Mouse (Mus musculus) E14TG2a.4 (cell line): ENCODE measurements around the gene Il1rl2.

Experiments
- H3K27me3 ChIP-seq: 2 replicates; pipeline ENCODE4 v1.6.1; 2014; ENCODE audit warnings: low read length, control low read depth; ENCODE audit not compliant: insufficient read depth
- H3K36me3 ChIP-seq: 2 replicates; pipeline ENCODE4 v1.6.1; 2014; ENCODE audit warnings: low read length, control low read depth; ENCODE audit not compliant: insufficient read depth
- H3K4me1 ChIP-seq: replicated peaks from 2 replicates; pipeline ENCODE4 v1.6.1; 2014; ENCODE audit warnings: low read depth, low read length, control low read depth
- H3K4me3 ChIP-seq: replicated peaks from 2 replicates; pipeline ENCODE4 v1.5.1; 2014; ENCODE audit warnings: mild to moderate bottlenecking, low read length
- H3K9me3 ChIP-seq: 2 replicates; pipeline ENCODE4 v1.6.1; 2014; ENCODE audit warnings: low read length, control low read depth
- CTCF ChIP-seq: conservative IDR thresholded peaks from 2 replicates; pipeline ENCODE4 v1.5.1; 2014; ENCODE audit warnings: low read length
- NANOG ChIP-seq: IDR thresholded peaks from 2 replicates; pipeline ENCODE4 v1.6.1; 2014; ENCODE audit warnings: borderline replicate concordance, low read length, mixed read lengths
- POU5F1 ChIP-seq: IDR thresholded peaks from 2 replicates; pipeline ENCODE4 v1.6.1; 2014; ENCODE audit warnings: low read length, borderline replicate concordance

Gene Il1rl2

GRCm38 (mm10) chr1:40355904-40356521 lies 31.6 kb downstream of the Il1rl2 start:
- H3K27me3 ChIP-seq = peaks cover 8% of the 10 kb centered on the region; the same call in 1 of the 2 replicates
- TF ChIP-seq POU5F1 (no peak), CTCF (no peak), NANOG (no peak)
- H3K4me3 ChIP-seq = no peak overlapping the region
- no peaks in the 10 kb centered on the region for H3K36me3 ChIP-seq
- H3K9me3 ChIP-seq = no peaks in the 10 kb centered on the region
- peaks cover 28% of the 10 kb centered on the region for H3K4me1 ChIP-seq

- Histone ChIP-seq H3K36me3 (no peaks in the 10 kb centered on the region), H3K4me3 (no peak overlapping the region), H3K9me3 (no peaks in the 10 kb centered on the region), H3K4me1 (peaks cover 28% of the 10 kb centered on the region), H3K27me3 (peaks cover 9% of the 10 kb centered on the region; the same call in 1 of the 2 replicates)
- TF ChIP-seq NANOG = no peak
- no peak for TF ChIP-seq POU5F1
- no peak for TF ChIP-seq CTCF
These were observed 33.5 kb downstream of the Il1rl2 start for GRCm38 (mm10) chr1:40357921-40358320.

- no peak overlapping the region for H3K4me3 ChIP-seq
- no peaks in the 10 kb centered on the region for H3K36me3 ChIP-seq
- TF ChIP-seq POU5F1 = no peak
- TF ChIP-seq CTCF = no peak
- no peak for TF ChIP-seq NANOG
- H3K9me3 ChIP-seq = no peaks in the 10 kb centered on the region
- H3K27me3 ChIP-seq = peaks cover 9% of the 10 kb centered on the region; the same call in 1 of the 2 replicates
- H3K4me1 ChIP-seq = peaks cover 28% of the 10 kb centered on the region
These were observed 33.9 kb downstream of the Il1rl2 start for GRCm38 (mm10) chr1:40358351-40358750.

GRCm38 (mm10) chr1:40358771-40359181 lies 34.4 kb downstream of the Il1rl2 start:
- Histone ChIP-seq H3K9me3 (no peaks in the 10 kb centered on the region), H3K27me3 (peaks cover 9% of the 10 kb centered on the region; the same call in 1 of the 2 replicates), H3K4me3 (no peak overlapping the region), H3K36me3 (no peaks in the 10 kb centered on the region), H3K4me1 (peaks cover 28% of the 10 kb centered on the region)
- TF ChIP-seq CTCF (no peak), NANOG (no peak), POU5F1 (no peak)

GRCm38 (mm10) chr1:40359731-40360130 lies 35.3 kb downstream of the Il1rl2 start:
- Histone ChIP-seq H3K27me3 (peaks cover 9% of the 10 kb centered on the region; the same call in 1 of the 2 replicates), H3K9me3 (no peaks in the 10 kb centered on the region), H3K4me1 (peaks cover 28% of the 10 kb centered on the region), H3K4me3 (no peak overlapping the region), H3K36me3 (no peaks in the 10 kb centered on the region)
- TF ChIP-seq POU5F1 (no peak), CTCF (no peak), NANOG (no peak)

- Histone ChIP-seq H3K4me3 (no peak overlapping the region), H3K36me3 (no peaks in the 10 kb centered on the region), H3K27me3 (peaks cover 5% of the 10 kb centered on the region; the same call in 1 of the 2 replicates), H3K4me1 (peaks cover 28% of the 10 kb centered on the region), H3K9me3 (no peaks in the 10 kb centered on the region)
- no peak for TF ChIP-seq POU5F1
- TF ChIP-seq CTCF = no peak
- TF ChIP-seq NANOG = no peak
These were observed 36.6 kb downstream of the Il1rl2 start for GRCm38 (mm10) chr1:40360969-40361368.

GRCm38 (mm10) chr1:40361596-40361995 lies 37.2 kb downstream of the Il1rl2 start:
- H3K9me3 ChIP-seq = no peaks in the 10 kb centered on the region
- TF ChIP-seq POU5F1 (no peak), NANOG (no peak), CTCF (no peak)
- H3K27me3 ChIP-seq = peaks cover 5% of the 10 kb centered on the region; the same call in 1 of the 2 replicates
- H3K36me3 ChIP-seq = no peaks in the 10 kb centered on the region
- peaks cover 28% of the 10 kb centered on the region for H3K4me1 ChIP-seq
- H3K4me3 ChIP-seq = no peak overlapping the region

- Histone ChIP-seq H3K27me3 (0 out of 2 replicates have a peak, but pooled peaks cover 5% of the 10 kb centered on the region), H3K4me3 (no peak overlapping the region), H3K36me3 (no peaks in the 10 kb centered on the region), H3K9me3 (no peaks in the 10 kb centered on the region), H3K4me1 (peaks cover 19% of the 10 kb centered on the region)
- no peak for TF ChIP-seq CTCF
- no peak for TF ChIP-seq NANOG
- no peak for TF ChIP-seq POU5F1
These were observed 38.4 kb downstream of the Il1rl2 start for GRCm38 (mm10) chr1:40362784-40363183.

- Histone ChIP-seq H3K4me3 (no peak overlapping the region), H3K9me3 (no peaks in the 10 kb centered on the region), H3K4me1 (peaks cover 3% of the 10 kb centered on the region), H3K36me3 (no peaks in the 10 kb centered on the region), H3K27me3 (no peaks in the 10 kb centered on the region)
- TF ChIP-seq NANOG = no peak
- no peak for TF ChIP-seq POU5F1
- no peak for TF ChIP-seq CTCF
These were observed 48.5 kb downstream of the Il1rl2 start for GRCm38 (mm10) chr1:40372951-40373350.
